Mouse (Mus musculus) testis, adult 2 months (tissue): Measurements from ENCODE around the gene Retreg1.

Experiments used
- CTCF ChIP-seq: fragments of 200-500 bp; IDR thresholded peaks from 2 replicates; pipeline ENCODE4 v1.5.1; 2012; ENCODE audit warnings: low read depth, mild to moderate bottlenecking, inconsistent platforms, low read length, moderate library complexity; ENCODE audit not compliant: control insufficient read depth, insufficient read depth, insufficient replicate concordance
- POLR2A ChIP-seq: fragments of 200-500 bp; IDR thresholded peaks from 2 replicates; pipeline ENCODE4 v1.6.1; 2012; ENCODE audit warnings: low read depth, mild to moderate bottlenecking, inconsistent platforms, low read length, moderate library complexity; ENCODE audit not compliant: control insufficient read depth

- TF ChIP-seq CTCF: no peak
- TF ChIP-seq POLR2A: no peak
Measured at GRCm38 (mm10) chr15:25801726-25802125, 41.3 kb upstream of the Retreg1 start.
